In the genomic region with DNA sequence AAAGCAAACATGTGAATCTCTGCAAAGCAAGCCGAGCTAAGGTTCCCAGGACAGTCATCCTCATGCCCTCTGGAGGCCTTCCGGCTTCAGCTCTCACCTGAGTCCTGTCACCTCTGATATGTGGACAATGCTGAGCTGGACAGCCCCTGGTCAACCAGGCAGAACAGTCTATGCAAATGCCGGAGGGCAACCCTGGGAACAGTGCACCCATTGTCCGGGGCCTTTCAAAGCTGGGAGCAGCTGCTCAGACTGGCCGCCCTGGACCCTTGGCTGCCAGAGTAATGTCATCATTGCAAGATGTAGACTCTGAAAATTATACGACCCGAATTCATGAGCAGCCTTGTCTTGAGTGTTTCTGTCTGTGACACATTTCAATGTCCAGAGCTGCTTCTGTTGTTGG, we compare ENCODE assay signal across 17 mouse cellular contexts. TPM values are rescaled to one million over a fixed set of nuclear protein-coding genes. Genes with fewer than 3 reads are reported as not detected.
DNase-seq lines count a peak whose midpoint lies in the region; ATAC-seq and TF ChIP-seq lines count a peak whose summit lies in the region.
"Had no signal": no experiment of that assay in that cellular context is flagged by ENCODE, and none has a peak within 500 bp of the region (broad histone marks: within the 10 kb centered on the region; RNA-seq: fewer than 3 reads in every experiment).

No protein-coding gene starts in this region.

- H3K4me1 ChIP-seq in intestine, embryonic 14.5 days (replicated peaks; ENCODE audit: control insufficient read depth, insufficient read depth, low read length) = no peaks in the 10 kb centered on the region
- 0 out of 2 replicates have a peak, but pooled peaks cover 11% of the 10 kb centered on the region for H3K4me1 ChIP-seq in intestine, embryonic 15.5 days (replicated peaks)
- H3K4me1 ChIP-seq in embryonic facial prominence, embryonic 11.5 days (ENCODE audit: control insufficient read depth, insufficient read depth, low read length) = peaks cover 7% of the 10 kb centered on the region
- peaks cover 12% of the 10 kb centered on the region for H3K4me1 ChIP-seq in forebrain, postnatal 0 days (ENCODE audit: insufficient read depth)
- H3K4me1 ChIP-seq in neural tube, embryonic 11.5 days (ENCODE audit: control insufficient read depth, insufficient read depth, low read length) = peaks cover 34% of the 10 kb centered on the region
- H3K4me1 ChIP-seq: liver, embryonic 15.5 days had no signal

- no peaks in the 10 kb centered on the region for H3K36me3 ChIP-seq in intestine, embryonic 14.5 days (ENCODE audit: control insufficient read depth, insufficient read depth, low read length)
- H3K36me3 ChIP-seq in intestine, embryonic 15.5 days = no peaks in the 10 kb centered on the region
- no peaks in the 10 kb centered on the region for H3K36me3 ChIP-seq in embryonic facial prominence, embryonic 11.5 days (replicated peaks; ENCODE audit: control insufficient read depth, insufficient read depth, low read depth, low read length)
- no peaks in the 10 kb centered on the region for H3K36me3 ChIP-seq in forebrain, postnatal 0 days (ENCODE audit: insufficient read depth)
- H3K36me3 ChIP-seq in neural tube, embryonic 11.5 days (ENCODE audit: control insufficient read depth, insufficient read depth, low read length) = no peaks in the 10 kb centered on the region
- H3K36me3 ChIP-seq: liver, embryonic 15.5 days had no signal

- H3K9ac ChIP-seq in intestine, embryonic 14.5 days (ENCODE audit: low read length) = no peak overlapping the region
- no peak overlapping the region for H3K9ac ChIP-seq in intestine, embryonic 15.5 days
- H3K9ac ChIP-seq in embryonic facial prominence, embryonic 11.5 days (replicated peaks; ENCODE audit: low read length) = no peak overlapping the region
- H3K9ac ChIP-seq in forebrain, postnatal 0 days = no peak overlapping the region
- no peak overlapping the region for H3K9ac ChIP-seq in neural tube, embryonic 11.5 days (ENCODE audit: low read length)
- H3K9ac ChIP-seq: liver, embryonic 15.5 days had no signal

- ATAC-seq in intestine, embryonic 14.5 days (replicated peaks; ENCODE audit: low FRiP score, low TSS enrichment, low read depth) = 0 out of 2 replicates have a peak, but pooled peaks have one; percentile 64
- no peak for ATAC-seq in intestine, embryonic 15.5 days
- ATAC-seq in embryonic facial prominence, embryonic 11.5 days (replicated peaks; ENCODE audit: insufficient number of reproducible peaks, low FRiP score, low TSS enrichment, low read depth) = no peak; the same call in 1 of the 2 replicates
- ATAC-seq in forebrain, postnatal 0 days = peak; percentile 30
- 0 out of 2 replicates have a peak, but pooled peaks have one; percentile 37 for ATAC-seq in neural tube, embryonic 11.5 days (ENCODE audit: insufficient read depth, low FRiP score, low TSS enrichment)
- ATAC-seq in granulocyte monocyte progenitor cell, adult 5-6 weeks (replicated peaks; ENCODE audit: poor library complexity, severe bottlenecking) = no peak

- H3K27me3 ChIP-seq in intestine, embryonic 14.5 days (replicated peaks; ENCODE audit: control insufficient read depth, insufficient read depth, low read length) = peaks cover 73% of the 10 kb centered on the region
- peaks cover 75% of the 10 kb centered on the region for H3K27me3 ChIP-seq in intestine, embryonic 15.5 days (replicated peaks)
- H3K27me3 ChIP-seq in embryonic facial prominence, embryonic 11.5 days (ENCODE audit: control insufficient read depth, insufficient read depth, low read length) = peaks cover 63% of the 10 kb centered on the region
- H3K27me3 ChIP-seq in forebrain, postnatal 0 days (ENCODE audit: insufficient read depth, low read length) = peaks cover 23% of the 10 kb centered on the region; the same call in 1 of the 2 replicates
- peaks cover 53% of the 10 kb centered on the region for H3K27me3 ChIP-seq in neural tube, embryonic 11.5 days (ENCODE audit: control insufficient read depth, insufficient read depth, low read length)

- no peak for DNase-seq in intestine, embryonic 14.5 days (ENCODE audit: low spot score)
- peak; percentile 42 for DNase-seq in embryonic facial prominence, embryonic 11.5 days (ENCODE audit: low spot score)
- DNase-seq in forebrain, postnatal 0 days = peak; percentile 42
- DNase-seq in neural tube, embryonic 11.5 days (ENCODE audit: low spot score) = peak; percentile 66
- DNase-seq in lung, adult 18-20 months = no peak
- DNase-seq: adrenal gland, postnatal 10 days; cerebellum, adult 11 months; heart, adult 2 months; kidney, postnatal 14 days had no signal

- no peak overlapping the region for H3K27ac ChIP-seq in intestine, embryonic 14.5 days (ENCODE audit: low read depth)
- H3K27ac ChIP-seq in intestine, embryonic 15.5 days = no peak overlapping the region
- no peak overlapping the region for H3K27ac ChIP-seq in embryonic facial prominence, embryonic 11.5 days (replicated peaks; ENCODE audit: low read depth, low read length)
- H3K27ac ChIP-seq in forebrain, postnatal 0 days (ENCODE audit: low read depth, low read length) = no peak overlapping the region; the same call in 1 of the 2 replicates
- no peak overlapping the region for H3K27ac ChIP-seq in neural tube, embryonic 11.5 days (ENCODE audit: low read depth, low read length)
- H3K27ac ChIP-seq: heart, adult 2 months; liver, embryonic 15.5 days had no signal

- TF ChIP-seq CTCF in forebrain, postnatal 0 days (IDR thresholded peaks at IDR 0.05; ENCODE audit: low read depth) = no peak

- 62% methylated on average over 7 of the region's 7 CpGs for WGBS in intestine, embryonic 14.5 days
- 64% methylated on average over 7 of the region's 7 CpGs for WGBS in intestine, embryonic 15.5 days
- 20% methylated on average over 7 of the region's 7 CpGs for whole genome bisulfite sequencing in embryonic facial prominence, embryonic 11.5 days
- WGBS in forebrain, postnatal 0 days = 21% methylated on average over 7 of the region's 7 CpGs
- 31% methylated on average over 7 of the region's 7 CpGs for WGBS in neural tube, embryonic 11.5 days

- H3K4me2 ChIP-seq in intestine, embryonic 14.5 days (ENCODE audit: low read length) = no peak overlapping the region
- no peak overlapping the region for H3K4me2 ChIP-seq in intestine, embryonic 15.5 days (replicated peaks)
- no peak overlapping the region for H3K4me2 ChIP-seq in embryonic facial prominence, embryonic 11.5 days (ENCODE audit: low read depth, low read length)
- H3K4me2 ChIP-seq in forebrain, postnatal 0 days (ENCODE audit: low read depth) = no peak overlapping the region
- H3K4me2 ChIP-seq in neural tube, embryonic 11.5 days (ENCODE audit: low read depth) = no peak overlapping the region
- H3K4me2 ChIP-seq: liver, embryonic 15.5 days had no signal

- H3K4me3 ChIP-seq in intestine, embryonic 14.5 days (ENCODE audit: low read depth, low read length) = no peak overlapping the region
- H3K4me3 ChIP-seq in intestine, embryonic 15.5 days (replicated peaks) = no peak overlapping the region
- H3K4me3 ChIP-seq in embryonic facial prominence, embryonic 11.5 days (ENCODE audit: low read depth, low read length) = no peak overlapping the region
- no peak overlapping the region for H3K4me3 ChIP-seq in forebrain, postnatal 0 days (ENCODE audit: low read depth, low read length)
- H3K4me3 ChIP-seq in neural tube, embryonic 11.5 days (ENCODE audit: low read depth, low read length) = no peak overlapping the region
- H3K4me3 ChIP-seq: heart, adult 2 months; liver, embryonic 15.5 days had no signal

- no peaks in the 10 kb centered on the region for H3K9me3 ChIP-seq in intestine, embryonic 14.5 days (ENCODE audit: control insufficient read depth, low read length)
- H3K9me3 ChIP-seq in intestine, embryonic 15.5 days = no peaks in the 10 kb centered on the region
- H3K9me3 ChIP-seq in embryonic facial prominence, embryonic 11.5 days (replicated peaks; ENCODE audit: control insufficient read depth, low read length) = no peaks in the 10 kb centered on the region
- no peaks in the 10 kb centered on the region for H3K9me3 ChIP-seq in forebrain, postnatal 0 days (ENCODE audit: low read length)
- H3K9me3 ChIP-seq in neural tube, embryonic 11.5 days (ENCODE audit: control insufficient read depth, low read length) = no peaks in the 10 kb centered on the region
- H3K9me3 ChIP-seq: liver, embryonic 15.5 days had no signal

RNA-seq across cellular contexts. Expression of a gene that starts 37.5 kb away (rescaled TPM):
- polyA plus RNA-seq in intestine, embryonic 14.5 days (2014; fragmentation: Nextera tagmentation; extraction: Ambion mirVana) = 0.05 TPM in 1 of 2 replicates, not detected in the other
- not detected in 2 replicates for polyA plus RNA-seq in intestine, embryonic 15.5 days (2015; fragmentation: Nextera tagmentation; extraction: Ambion mirVana)
- 1.5 and 1.8 TPM in 2 replicates for polyA plus RNA-seq in embryonic facial prominence, embryonic 11.5 days (2014; fragmentation: Nextera tagmentation; extraction: Ambion mirVana)
- total RNA-seq in forebrain, postnatal 0 days (2014; rRNA removed) = 22.5 and 36.5 TPM in 2 replicates
- polyA plus RNA-seq in forebrain, postnatal 0 days (2015; fragmentation: Nextera tagmentation; extraction: Ambion mirVana) = 2.6 and 4.3 TPM in 2 replicates
- 1.9 and 2.2 TPM in 2 replicates for polyA plus RNA-seq in neural tube, embryonic 11.5 days (2014; fragmentation: Nextera tagmentation; extraction: Ambion mirVana)
- not detected in 2 replicates for total RNA-seq in granulocyte monocyte progenitor cell, adult 5-6 weeks (2014; fragmentation: Nextera tagmentation)
- not detected in 2 replicates for total RNA-seq in granulocyte monocyte progenitor cell, adult 5-6 weeks (2017)
- total RNA-seq: adrenal gland, postnatal 10 days; CH12.LX; heart, adult 2 months; megakaryocyte progenitor cell, adult 5-6 weeks; neutrophil, adult 5-6 weeks had no signal
- polyA plus RNA-seq: embryonic facial prominence, embryonic 14.5 days; heart, adult 2 months; liver, embryonic 15.5 days; stomach, embryonic 16.5 days had no signal

Comparison
In these comparisons a context has a peak if more than half of its experiments do, and no peak if none do; other contexts are left out.
1. ATAC-seq: peak in intestine, embryonic 14.5 days (single experiment), forebrain, postnatal 0 days (single experiment) and neural tube, embryonic 11.5 days (single experiment); none in intestine, embryonic 15.5 days (single experiment), embryonic facial prominence, embryonic 11.5 days (single experiment) and granulocyte monocyte progenitor cell, adult 5-6 weeks (single experiment).
2. DNase-seq: peak in embryonic facial prominence, embryonic 11.5 days (single experiment), forebrain, postnatal 0 days (single experiment) and neural tube, embryonic 11.5 days (single experiment); none in intestine, embryonic 14.5 days (single experiment) and lung, adult 18-20 months (0 of 2).